Mouse (Mus musculus): ENCODE measurements around the gene Metrnl.

DNA sequence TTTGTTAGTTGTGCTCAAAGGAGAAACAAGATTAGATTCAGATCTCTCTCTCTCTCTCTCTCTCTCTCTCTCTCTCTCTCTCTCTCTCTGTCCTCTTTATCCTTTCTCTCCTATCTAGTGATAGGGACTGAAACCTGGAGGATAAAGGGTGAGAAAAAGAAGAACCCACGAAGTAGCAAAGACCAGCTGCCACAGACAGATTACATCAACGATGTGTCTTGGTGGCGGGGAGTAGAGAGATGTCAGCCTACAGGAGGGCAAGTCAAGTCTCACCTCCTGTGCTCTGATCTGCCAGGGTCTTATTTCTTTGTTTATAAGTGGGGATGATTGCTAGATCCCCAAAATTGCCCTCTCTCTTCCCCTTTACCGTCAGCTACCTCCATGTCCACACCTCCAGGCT is 7.9 kb downstream of the Metrnl start:
- TF ChIP-seq MAX (IDR thresholded peaks at IDR 0.05), result no peak
- no peak for TF ChIP-seq CTCF (IDR thresholded peaks at IDR 0.05; ENCODE audit: control insufficient read depth, insufficient read depth, insufficient read length)
- no peak for TF ChIP-seq MYOD1 (IDR thresholded peaks at IDR 0.05; ENCODE audit: control insufficient read depth, insufficient read length, low read depth)
- TF ChIP-seq MYOG (IDR thresholded peaks at IDR 0.05; ENCODE audit: control insufficient read depth, extremely low read depth, insufficient read length), result no peak
- no peak for TF ChIP-seq FOSL1 (IDR thresholded peaks at IDR 0.05; ENCODE audit: insufficient read depth, low read length, poor library complexity, severe bottlenecking)

Measured in C2C12 (cell line).